Mouse (Mus musculus) liver, postnatal 0 days (tissue): ENCODE measurements around the gene Drd4.

Experiments used
- CTCF ChIP-seq: sonication (generic); IDR thresholded peaks from 2 replicates; pipeline ENCODE4 v1.5.1; 2016; ENCODE audit warnings: antibody characterized with exemption, low read depth
- EP300 ChIP-seq: IDR thresholded peaks from 2 replicates; pipeline ENCODE4 v1.6.1; 2016; ENCODE audit warnings: antibody characterized with exemption, low read depth, mild to moderate bottlenecking

GRCm38 (mm10) chr7:141315974-141316373 lies 24.2 kb downstream of the Drd4 start:
- TF ChIP-seq CTCF: peak; percentile 72
- no peak for TF ChIP-seq EP300
